19 mouse cellular contexts compared by ENCODE assay signal in genomic region chr8:123047827-123048226, GRCm38 (mm10). TPM values are rescaled to one million over a fixed set of nuclear protein-coding genes. Genes with fewer than 3 reads are reported as not detected.
A peak's percentile ranks its signal among the peaks of the same experiment; 100 is the strongest.
DNase-seq lines count a peak whose midpoint lies in the region; ATAC-seq and TF ChIP-seq lines count a peak whose summit lies in the region.
"Had no signal": no experiment of that assay in that cellular context is flagged by ENCODE, and none has a peak within 500 bp of the region (broad histone marks: within the 10 kb centered on the region; RNA-seq: fewer than 3 reads in every experiment).

No protein-coding gene starts in this region.

- H3K27ac ChIP-seq in intestine, embryonic 16.5 days (ENCODE audit: low read length): peak overlapping the region; percentile 80
- peak overlapping the region; percentile 67 for H3K27ac ChIP-seq in kidney, embryonic 15.5 days
- no peak overlapping the region for H3K27ac ChIP-seq in forebrain, embryonic 13.5 days
- H3K27ac ChIP-seq: heart, embryonic 10.5 days; hindbrain, embryonic 15.5 days; liver, embryonic 14.5 days had no signal

- H3K9me3 ChIP-seq in intestine, embryonic 16.5 days (ENCODE audit: control insufficient read depth, low read length): no peaks in the 10 kb centered on the region
- H3K9me3 ChIP-seq in kidney, embryonic 15.5 days (replicated peaks): no peaks in the 10 kb centered on the region
- no peaks in the 10 kb centered on the region for H3K9me3 ChIP-seq in forebrain, embryonic 13.5 days (replicated peaks)
- H3K9me3 ChIP-seq: heart, embryonic 10.5 days; hindbrain, embryonic 15.5 days; limb, embryonic 15.5 days had no signal

- in situ Hi-C loops in Patski (cut with MboI; ENCODE audit: low pct_unique_long_range_greater_than_20kb): loop anchor here (5.0 kb wide), 1 partner anchor 141 kb away; no protein-coding TSS in a partner anchor

- 80% methylated on average over 7 of the region's 7 CpGs for WGBS in intestine, embryonic 16.5 days
- WGBS in kidney, embryonic 15.5 days: 71% methylated on average over 7 of the region's 7 CpGs
- 89% methylated on average over 7 of the region's 7 CpGs for WGBS in forebrain, embryonic 13.5 days

- H3K4me2 ChIP-seq in intestine, embryonic 16.5 days (ENCODE audit: low read depth, low read length): no peak overlapping the region
- no peak overlapping the region for H3K4me2 ChIP-seq in kidney, embryonic 15.5 days
- H3K4me2 ChIP-seq in forebrain, embryonic 13.5 days: no peak overlapping the region
- H3K4me2 ChIP-seq: hindbrain, embryonic 15.5 days; limb, embryonic 15.5 days; lung, embryonic 14.5 days had no signal

- 0 out of 2 replicates have a peak overlapping the region, but pooled peaks have one; percentile 10 for H3K9ac ChIP-seq in intestine, embryonic 16.5 days (ENCODE audit: low read depth, low read length)
- H3K9ac ChIP-seq in kidney, embryonic 15.5 days: no peak overlapping the region
- H3K9ac ChIP-seq in forebrain, embryonic 13.5 days: no peak overlapping the region
- H3K9ac ChIP-seq: hindbrain, embryonic 15.5 days; limb, embryonic 15.5 days; liver, embryonic 14.5 days; lung, embryonic 14.5 days had no signal

- DNase-seq in Patski (ENCODE audit: low read depth, low spot score): peak; percentile 33
- DNase-seq in kidney, postnatal 4 days: peak; percentile 50 to 68
- DNase-seq in cerebellum, adult 11 months: no peak
- DNase-seq: adrenal gland, postnatal 25 days; B cell, adult 2 months; cerebellum, adult 9-11 months; layer of hippocampus, adult 9-11 months; left cerebral cortex, postnatal 4 days; lung, embryonic 14.5 days; midbrain, embryonic 14.5 days had no signal

- ATAC-seq in Patski: no peak
- ATAC-seq in intestine, embryonic 16.5 days: no peak
- ATAC-seq in kidney, embryonic 15.5 days (replicated peaks; ENCODE audit: low FRiP score): peak; percentile 57
- ATAC-seq in activated CD4-positive, CD25-positive, alpha-beta regulatory T cell, adult 4 months: no peak
- no peak for ATAC-seq in forebrain, embryonic 13.5 days

- H3K4me3 ChIP-seq in intestine, embryonic 16.5 days (ENCODE audit: low read length): no peak overlapping the region
- no peak overlapping the region for H3K4me3 ChIP-seq in kidney, embryonic 15.5 days (replicated peaks)
- H3K4me3 ChIP-seq in forebrain, embryonic 13.5 days: no peak overlapping the region
- H3K4me3 ChIP-seq: heart, embryonic 10.5 days; hindbrain, embryonic 15.5 days; limb, embryonic 15.5 days had no signal

- H3K27me3 ChIP-seq in Patski: no peaks in the 10 kb centered on the region
- H3K27me3 ChIP-seq in intestine, embryonic 16.5 days (replicated peaks; ENCODE audit: control insufficient read depth, insufficient read depth, low read length): no peaks in the 10 kb centered on the region
- no peaks in the 10 kb centered on the region for H3K27me3 ChIP-seq in kidney, embryonic 15.5 days
- no peaks in the 10 kb centered on the region for H3K27me3 ChIP-seq in forebrain, embryonic 13.5 days
- H3K27me3 ChIP-seq: CH12.LX; hindbrain, embryonic 15.5 days; limb, embryonic 15.5 days had no signal

- no peak for TF ChIP-seq CTCF in Patski (IDR thresholded peaks at IDR 0.05)

- CTCF ChIA-PET in Patski (lab: Charles Lee): interaction anchor here (0.9 to 1.1 kb wide), 3 partner anchors 11 to 141 kb away, joined by 3 to 4 read pairs (median 4); no protein-coding TSS in a partner anchor

- POLR2A ChIA-PET in Patski (lab: Charles Lee): interaction anchor here (0.6 to 2.8 kb wide), 2 partner anchors 17 to 166 kb away, joined by 3 to 8 read pairs; no protein-coding TSS in a partner anchor

- peaks cover 29% of the 10 kb centered on the region for H3K4me1 ChIP-seq in intestine, embryonic 16.5 days (ENCODE audit: control insufficient read depth, insufficient read depth, low read length)
- H3K4me1 ChIP-seq in kidney, embryonic 15.5 days: peaks cover 20% of the 10 kb centered on the region
- peaks cover 15% of the 10 kb centered on the region for H3K4me1 ChIP-seq in forebrain, embryonic 13.5 days

- H3K36me3 ChIP-seq in intestine, embryonic 16.5 days (ENCODE audit: control insufficient read depth, insufficient read depth, low read length): no peaks in the 10 kb centered on the region
- no peaks in the 10 kb centered on the region for H3K36me3 ChIP-seq in kidney, embryonic 15.5 days
- H3K36me3 ChIP-seq in forebrain, embryonic 13.5 days (ENCODE audit: poor library complexity, severe bottlenecking): 0 out of 2 replicates have a peak, but pooled peaks cover 3% of the 10 kb centered on the region
- H3K36me3 ChIP-seq: hindbrain, embryonic 15.5 days had no signal

RNA-seq across cellular contexts. Expression of gene Ankrd11, which starts 5.8 kb away (rescaled TPM):
- polyA plus RNA-seq in Patski (2021): 76.4 TPM
- polyA plus RNA-seq in intestine, embryonic 16.5 days (2015; fragmentation: Nextera tagmentation; extraction: Ambion mirVana): 19.2 and 19.5 TPM in 2 replicates
- polyA plus RNA-seq in kidney, embryonic 15.5 days (2015; fragmentation: Nextera tagmentation; extraction: Ambion mirVana): 33.5 and 38.0 TPM in 2 replicates
- polyA plus RNA-seq in activated CD4-positive, CD25-positive, alpha-beta regulatory T cell, adult 4 months (2017; shearing (Covaris generic)): 10 to 100 TPM; 75.8 to 77.3 TPM
- polyA plus RNA-seq in forebrain, embryonic 13.5 days (2015; fragmentation: Nextera tagmentation; extraction: Ambion mirVana): 34.3 and 35.6 TPM in 2 replicates

RNA-seq across cellular contexts. Expression of gene Spg7, which starts 14.9 kb away (rescaled TPM):
- polyA plus RNA-seq in Patski (2021): 143 TPM
- 54.4 and 55.6 TPM in 2 replicates for polyA plus RNA-seq in intestine, embryonic 16.5 days (2015; fragmentation: Nextera tagmentation; extraction: Ambion mirVana)
- 48.9 and 52.5 TPM in 2 replicates for polyA plus RNA-seq in kidney, embryonic 15.5 days (2015; fragmentation: Nextera tagmentation; extraction: Ambion mirVana)
- 10 to 100 TPM; 11.4 to 21.1 TPM for polyA plus RNA-seq in activated CD4-positive, CD25-positive, alpha-beta regulatory T cell, adult 4 months (2017; shearing (Covaris generic))
- polyA plus RNA-seq in forebrain, embryonic 13.5 days (2015; fragmentation: Nextera tagmentation; extraction: Ambion mirVana): 45.1 and 47.3 TPM in 2 replicates

RNA-seq across cellular contexts. Expression of gene Rpl13, which starts 54.3 kb away (rescaled TPM):
- polyA plus RNA-seq in Patski (2021): 1,017 TPM
- 1,403 and 1,521 TPM in 2 replicates for polyA plus RNA-seq in intestine, embryonic 16.5 days (2015; fragmentation: Nextera tagmentation; extraction: Ambion mirVana)
- 1,386 and 1,404 TPM in 2 replicates for polyA plus RNA-seq in kidney, embryonic 15.5 days (2015; fragmentation: Nextera tagmentation; extraction: Ambion mirVana)
- 1,000 to 10,000 TPM; 2,503 to 2,608 TPM for polyA plus RNA-seq in activated CD4-positive, CD25-positive, alpha-beta regulatory T cell, adult 4 months (2017; shearing (Covaris generic))
- 917 and 1,023 TPM in 2 replicates for polyA plus RNA-seq in forebrain, embryonic 13.5 days (2015; fragmentation: Nextera tagmentation; extraction: Ambion mirVana)
